17 mouse cellular contexts compared by ENCODE assay signal in genomic region chr5:84811460-84811859, GRCm38 (mm10).
DNase-seq lines count a peak whose midpoint lies in the region; ATAC-seq lines count a peak whose summit lies in the region.
"Had no signal": no experiment of that assay in that cellular context is flagged by ENCODE, and none has a peak within 500 bp of the region (broad histone marks: within the 10 kb centered on the region; RNA-seq: fewer than 3 reads in every experiment).

No protein-coding gene starts in this region.

- no peaks in the 10 kb centered on the region for H3K36me3 ChIP-seq in neural tube, embryonic 15.5 days
- no peaks in the 10 kb centered on the region for H3K36me3 ChIP-seq in hindbrain, embryonic 10.5 days
- no peaks in the 10 kb centered on the region for H3K36me3 ChIP-seq in midbrain, embryonic 12.5 days
- H3K36me3 ChIP-seq: heart, embryonic 10.5 days; limb, embryonic 12.5 days; stomach, embryonic 15.5 days had no signal

- no peak overlapping the region for H3K27ac ChIP-seq in neural tube, embryonic 15.5 days (replicated peaks)
- H3K27ac ChIP-seq in hindbrain, embryonic 10.5 days: no peak overlapping the region
- no peak overlapping the region for H3K27ac ChIP-seq in midbrain, embryonic 12.5 days (replicated peaks)
- H3K27ac ChIP-seq: heart, embryonic 10.5 days; kidney, postnatal 0 days; limb, embryonic 12.5 days; stomach, embryonic 15.5 days had no signal

- WGBS in neural tube, embryonic 15.5 days: 22% methylated on average over 2 of the region's 2 CpGs
- WGBS in hindbrain, embryonic 10.5 days: 36% methylated on average over 2 of the region's 2 CpGs
- 14% methylated on average over 2 of the region's 2 CpGs for WGBS in midbrain, embryonic 12.5 days

- no peak overlapping the region for H3K4me3 ChIP-seq in neural tube, embryonic 15.5 days (replicated peaks)
- no peak overlapping the region for H3K4me3 ChIP-seq in hindbrain, embryonic 10.5 days
- no peak overlapping the region for H3K4me3 ChIP-seq in midbrain, embryonic 12.5 days
- H3K4me3 ChIP-seq: heart, embryonic 10.5 days; limb, embryonic 12.5 days; stomach, embryonic 15.5 days had no signal

- H3K9me3 ChIP-seq in neural tube, embryonic 15.5 days (replicated peaks): no peaks in the 10 kb centered on the region
- H3K9me3 ChIP-seq in hindbrain, embryonic 10.5 days: no peaks in the 10 kb centered on the region
- H3K9me3 ChIP-seq in midbrain, embryonic 12.5 days: no peaks in the 10 kb centered on the region
- H3K9me3 ChIP-seq: heart, embryonic 10.5 days; limb, embryonic 12.5 days; stomach, embryonic 15.5 days had no signal

- H3K27me3 ChIP-seq in neural tube, embryonic 15.5 days (replicated peaks): no peaks in the 10 kb centered on the region
- no peaks in the 10 kb centered on the region for H3K27me3 ChIP-seq in hindbrain, embryonic 10.5 days (ENCODE audit: insufficient read depth, poor library complexity, severe bottlenecking)
- H3K27me3 ChIP-seq in midbrain, embryonic 12.5 days: peaks cover 15% of the 10 kb centered on the region
- H3K27me3 ChIP-seq: limb, embryonic 12.5 days; stomach, embryonic 15.5 days had no signal

- no peaks in the 10 kb centered on the region for H3K4me1 ChIP-seq in neural tube, embryonic 15.5 days
- H3K4me1 ChIP-seq in hindbrain, embryonic 10.5 days (replicated peaks): peaks cover 11% of the 10 kb centered on the region; the same call in 1 of the 2 replicates
- peaks cover 6% of the 10 kb centered on the region; the same call in 1 of the 2 replicates for H3K4me1 ChIP-seq in midbrain, embryonic 12.5 days
- H3K4me1 ChIP-seq: heart, embryonic 10.5 days; limb, embryonic 12.5 days; stomach, embryonic 15.5 days had no signal

- H3K4me2 ChIP-seq in neural tube, embryonic 15.5 days: no peak overlapping the region
- no peak overlapping the region for H3K4me2 ChIP-seq in midbrain, embryonic 12.5 days (replicated peaks)
- H3K4me2 ChIP-seq: limb, embryonic 12.5 days; stomach, embryonic 15.5 days had no signal

- H3K9ac ChIP-seq in neural tube, embryonic 15.5 days (replicated peaks): no peak overlapping the region
- no peak overlapping the region for H3K9ac ChIP-seq in midbrain, embryonic 12.5 days (replicated peaks)
- H3K9ac ChIP-seq: limb, embryonic 12.5 days; stomach, embryonic 15.5 days had no signal

- intact Hi-C loops in heart, postnatal 36 days (cut with DNase I): no loop called here

- no peak for ATAC-seq in neural tube, embryonic 15.5 days (ENCODE audit: low FRiP score)
- ATAC-seq in midbrain, embryonic 12.5 days (ENCODE audit: low FRiP score, low read depth): peak; percentile 96
- no peak for ATAC-seq in erythroid progenitor cell, adult 5-6 weeks (replicated peaks; ENCODE audit: low FRiP score, poor library complexity, severe bottlenecking)

- peak; percentile 21 for DNase-seq in neural tube, embryonic 10.5 days (ENCODE audit: extremely low spot score, low spot score)
- peak; percentile 17 for DNase-seq in hindbrain, embryonic 10.5 days (ENCODE audit: low spot score)
- no peak for DNase-seq in heart, postnatal 36 days
- no peak for DNase-seq in spleen, postnatal 4 days (ENCODE audit: low spot score in 2 of 2)
- no peak for DNase-seq in spleen, adult 12 weeks (ENCODE audit: low spot score)
- DNase-seq: cerebellum, adult 2 months; gastrocnemius, postnatal 10 days; layer of hippocampus, postnatal 36 days; lung, adult 2 months; thymus, postnatal 25 days had no signal

Comparison
In these comparisons a context has a peak if more than half of its experiments do, and no peak if none do; other contexts are left out.
1. DNase-seq: peak in neural tube, embryonic 10.5 days (single experiment) and hindbrain, embryonic 10.5 days (single experiment); none in heart, postnatal 36 days (0 of 2), spleen, postnatal 4 days (0 of 2) and spleen, adult 12 weeks (single experiment).